Mouse (Mus musculus) common myeloid progenitor, adult 5-6 weeks (primary cell): Measurements from ENCODE around the gene Apod. TPM values are rescaled to one million over a fixed set of nuclear protein-coding genes. Genes with fewer than 3 reads are reported as not detected.

ENCODE experiments used
- total RNA-seq: library from RNA; stranded (forward); fragments of 200-1000, 187-1606 nt; gene quantifications from 2 replicates; pipeline ENCODE4 v1.2.3, GENCODE M21; 2017

Apod gene
- total RNA-seq, 1 experiment from 2014 or later: not detected

Other genes starting within 250 kb of the Apod start
- gene Xxylt1, start 233.4 kb downstream of the Apod start, total RNA-seq: 10.3 and 11.6 TPM in 2 replicates
- gene Acap2, start 113.6 kb downstream of the Apod start, total RNA-seq: 27.6 and 36.3 TPM in 2 replicates
- gene Ppp1r2, start 39.5 kb downstream of the Apod start, total RNA-seq: 42.0 and 47.7 TPM in 2 replicates
- 3.2 and 5.8 TPM in 2 replicates for gene Bdh1, start 107.5 kb upstream of the Apod start, total RNA-seq